ENCODE assay signal across 24 mouse cellular contexts in the genomic region with DNA sequence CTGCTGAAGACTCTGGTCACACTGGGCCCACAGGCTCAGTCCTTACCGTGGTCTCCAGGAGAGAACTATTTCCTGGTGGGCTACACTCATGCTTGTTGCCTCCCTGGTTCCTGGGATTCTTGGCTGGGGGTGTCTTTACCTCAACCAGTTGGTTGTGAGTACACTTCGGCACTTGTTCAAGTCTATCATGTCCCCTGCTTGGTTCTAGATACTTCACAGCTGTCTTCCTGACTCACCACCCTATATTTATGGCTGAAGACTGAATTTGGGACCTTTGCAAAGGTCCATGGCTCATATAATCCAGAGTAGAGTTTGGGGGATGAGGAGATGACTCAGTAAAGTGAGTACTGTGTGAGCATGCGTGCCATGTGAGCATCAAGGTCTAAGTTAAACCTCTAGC.
DNase-seq lines count a peak whose midpoint lies in the region; TF ChIP-seq lines count a peak whose summit lies in the region.
"Had no signal": no experiment of that assay in that cellular context is flagged by ENCODE, and none has a peak within 500 bp of the region (broad histone marks: within the 10 kb centered on the region; RNA-seq: fewer than 3 reads in every experiment).

No protein-coding gene starts in this region.

- DNase-seq in heart, adult 11 months: peak; percentile 55
- no peak for DNase-seq in heart, adult 9 months (ENCODE audit: low spot score in 2 of 2)
- DNase-seq in NIH3T3 (ENCODE audit: low read depth): peak; percentile 27
- no peak for DNase-seq in left cerebral cortex, postnatal 36 days (ENCODE audit: low spot score in 2 of 2)
- no peak for DNase-seq in thymus, postnatal 4 days
- DNase-seq: adrenal gland, adult 2 months; adrenal gland, postnatal 10 days; adrenal gland, postnatal 25 days; cerebellum, adult 11 months; cerebellum, adult 18-20 months; cerebellum, adult 8-10 months; cerebellum, adult 9-11 months; cerebellum, postnatal 14 days; cerebellum, postnatal 36 days; embryo, embryonic 11 days; forebrain, postnatal 0 days had no signal

- no peak overlapping the region for H3K4me2 ChIP-seq in myocyte (ENCODE audit: low read depth)
- H3K4me2 ChIP-seq: embryonic facial prominence, embryonic 13.5 days; embryonic facial prominence, embryonic 15.5 days; forebrain, embryonic 13.5 days; forebrain, embryonic 15.5 days had no signal

- H3K27me3 ChIP-seq in C2C12 (ENCODE audit: control insufficient read depth, insufficient read depth, insufficient read length) (no peaks in the 10 kb centered on the region), myocyte (ENCODE audit: control insufficient read depth, insufficient read depth, insufficient read length) (no peaks in the 10 kb centered on the region)
- H3K27me3 ChIP-seq: embryonic facial prominence, embryonic 15.5 days; forebrain, embryonic 13.5 days; forebrain, embryonic 15.5 days had no signal

- H3ac ChIP-seq in C2C12 (ENCODE audit: control insufficient read depth, insufficient read length, low read depth) (no peak overlapping the region), myocyte (ENCODE audit: control insufficient read depth, insufficient read length) (no peak overlapping the region)

- intact Hi-C loops in left cerebral cortex, postnatal 36 days (cut with DNase I): no loop called here

- H3K4me3 ChIP-seq in C2C12 (ENCODE audit: insufficient read depth, poor library complexity, severe bottlenecking): no peak overlapping the region
- H3K4me3 ChIP-seq in myocyte: no peak overlapping the region
- H3K4me3 ChIP-seq: embryonic facial prominence, embryonic 13.5 days; embryonic facial prominence, embryonic 15.5 days; erythroblast, embryonic 14.5 days; forebrain, embryonic 13.5 days; forebrain, embryonic 15.5 days had no signal

- H3K36me3 ChIP-seq in C2C12 (ENCODE audit: control insufficient read depth, insufficient read depth): no peaks in the 10 kb centered on the region
- H3K36me3 ChIP-seq in myocyte (ENCODE audit: control insufficient read depth, insufficient read depth): no peaks in the 10 kb centered on the region
- H3K36me3 ChIP-seq: embryonic facial prominence, embryonic 13.5 days; embryonic facial prominence, embryonic 15.5 days; forebrain, embryonic 15.5 days; G1E had no signal

- H3K79me2 ChIP-seq in C2C12 (ENCODE audit: control insufficient read depth, insufficient read depth) (no peaks in the 10 kb centered on the region), myocyte (ENCODE audit: control insufficient read depth, insufficient read depth) (no peaks in the 10 kb centered on the region)

- no peak for TF ChIP-seq CTCF in C2C12 (IDR thresholded peaks at IDR 0.05; ENCODE audit: control insufficient read depth, insufficient read depth, insufficient read length)

- no peak for TF ChIP-seq POLR2A in myocyte (IDR thresholded peaks at IDR 0.05; ENCODE audit: insufficient read length, low read depth)

- H3K79me3 ChIP-seq in C2C12 (ENCODE audit: low read depth): no peaks in the 10 kb centered on the region

TF ChIP-seq in C2C12, 6 proteins besides CTCF, POLR2A, EP300 and RAD21:
- no peak for TF ChIP-seq CEBPB (IDR thresholded peaks at IDR 0.05; ENCODE audit: low read depth)
- peak; percentile 71 for TF ChIP-seq MYOD1 (IDR thresholded peaks at IDR 0.05; ENCODE audit: control insufficient read depth, insufficient read length, low read depth)

TF ChIP-seq in myocyte, 11 proteins besides CTCF, POLR2A, EP300 and RAD21:
- TF ChIP-seq TCF3 (IDR thresholded peaks at IDR 0.05; ENCODE audit: insufficient read length, low read depth): no peak
- TF ChIP-seq CEBPB (IDR thresholded peaks at IDR 0.05; ENCODE audit: insufficient read depth, poor library complexity, severe bottlenecking): no peak
- no peak for TF ChIP-seq MAX (IDR thresholded peaks at IDR 0.05; ENCODE audit: low read depth)
- TF ChIP-seq E2F4 (IDR thresholded peaks at IDR 0.05; ENCODE audit: insufficient read depth): no peak
- no peak for TF ChIP-seq TCF12 (IDR thresholded peaks at IDR 0.05; ENCODE audit: insufficient read depth, poor library complexity, severe bottlenecking)
- TF ChIP-seq USF1 (IDR thresholded peaks at IDR 0.05; ENCODE audit: low read depth): no peak
- no peak for TF ChIP-seq POLR2AphosphoS2 (IDR thresholded peaks at IDR 0.05; ENCODE audit: insufficient read length, low read depth)
- TF ChIP-seq MYOD1 (IDR thresholded peaks at IDR 0.05; ENCODE audit: control insufficient read depth in 1 of 3, insufficient read length in 2 of 3, low read depth in 2 of 3): peak; percentile 44 to 86 (median 76)
- no peak for TF ChIP-seq REST (IDR thresholded peaks at IDR 0.05; ENCODE audit: insufficient read depth, insufficient read length)
- no peak for TF ChIP-seq SRF (IDR thresholded peaks at IDR 0.05; ENCODE audit: control insufficient read depth, insufficient read length, low read depth)
- peak in 1 of 3 experiments; percentile 52 for TF ChIP-seq MYOG (IDR thresholded peaks at IDR 0.05; ENCODE audit: control insufficient read depth in 1 of 3, insufficient read depth in 1 of 3, insufficient read length in 2 of 3, low read depth in 2 of 3)

Comparison
In these comparisons a context has a peak if more than half of its experiments do, and no peak if none do; other contexts are left out.
1. DNase-seq: peak in heart, adult 11 months (single experiment) and NIH3T3 (single experiment); none in heart, adult 9 months (0 of 2), left cerebral cortex, postnatal 36 days (0 of 2) and thymus, postnatal 4 days (single experiment).